Mouse (Mus musculus) myocyte (in vitro differentiated cells): ENCODE measurements around the gene Hvcn1. TPM values are rescaled to one million over a fixed set of nuclear protein-coding genes. Genes with fewer than 3 reads are reported as not detected.
A peak's percentile ranks its signal among the peaks of the same experiment; 100 is the strongest.

Experiments used
- H3K27me3 ChIP-seq: one replicate; pipeline ENCODE4 v1.6.1; 2011; ENCODE audit not compliant: control insufficient read depth, insufficient read depth, insufficient read length
- H3K36me3 ChIP-seq: one replicate; pipeline ENCODE4 v1.6.1; 2011; ENCODE audit not compliant: control insufficient read depth, insufficient read depth
- H3K4me2 ChIP-seq: one replicate; pipeline ENCODE4 v1.6.1; 2011; ENCODE audit warnings: low read depth, control low read depth
- H3K4me3 ChIP-seq: one replicate; pipeline ENCODE4 v1.5.1; 2011; ENCODE audit warnings: mild to moderate bottlenecking, control low read depth, moderate library complexity
- H3K79me2 ChIP-seq: one replicate; pipeline ENCODE4 v1.6.1; 2011; ENCODE audit not compliant: control insufficient read depth, insufficient read depth
- H3ac ChIP-seq: one replicate; pipeline ENCODE4 v1.6.1; 2011; ENCODE audit not compliant: control insufficient read depth, insufficient read length
- CEBPB ChIP-seq: IDR thresholded peaks from 2 replicates; pipeline ENCODE4 v1.6.1; 2011; ENCODE audit warnings: mild to moderate bottlenecking, moderate library complexity; ENCODE audit not compliant: poor library complexity, insufficient read depth, severe bottlenecking
- E2F4 ChIP-seq: IDR thresholded peaks from one replicate; pipeline ENCODE4 v1.6.1; 2011; ENCODE audit warnings: mild to moderate bottlenecking, control low read depth, moderate library complexity; ENCODE audit not compliant: insufficient read depth
- MAX ChIP-seq: IDR thresholded peaks from one replicate; pipeline ENCODE4 v1.6.1; 2011; ENCODE audit warnings: low read depth, mild to moderate bottlenecking, control low read depth
- MYOD1 ChIP-seq, 3 experiments: IDR thresholded peaks; one replicate each; pipeline ENCODE4 v1.6.1; 2011; ENCODE audit warnings: control low read depth in 2 of 3, low read depth in 2 of 3, mild to moderate bottlenecking in 2 of 3, moderate library complexity in 1 of 3; ENCODE audit not compliant: insufficient read length in 2 of 3, control insufficient read depth in 1 of 3
- MYOG ChIP-seq, 3 experiments: IDR thresholded peaks; one replicate each; pipeline ENCODE4 v1.6.1; 2011; ENCODE audit warnings: control low read depth in 2 of 3, low read depth in 2 of 3, mild to moderate bottlenecking in 2 of 3; ENCODE audit not compliant: insufficient read length in 2 of 3, control insufficient read depth in 1 of 3, insufficient read depth in 1 of 3
- POLR2A ChIP-seq: IDR thresholded peaks from one replicate; pipeline ENCODE4 v1.6.1; 2011; ENCODE audit warnings: low read depth, mild to moderate bottlenecking, control low read depth, moderate library complexity; ENCODE audit not compliant: insufficient read length
- POLR2AphosphoS2 ChIP-seq: IDR thresholded peaks from one replicate; pipeline ENCODE4 v1.6.1; 2011; ENCODE audit warnings: low read depth, control low read depth; ENCODE audit not compliant: insufficient read length
- REST ChIP-seq: IDR thresholded peaks from one replicate; pipeline ENCODE4 v1.6.1; 2011; ENCODE audit warnings: mild to moderate bottlenecking, control low read depth, moderate library complexity; ENCODE audit not compliant: insufficient read depth, insufficient read length
- SRF ChIP-seq: IDR thresholded peaks from one replicate; pipeline ENCODE4 v1.6.1; 2011; ENCODE audit warnings: low read depth; ENCODE audit not compliant: control insufficient read depth, insufficient read length
- TCF12 ChIP-seq: IDR thresholded peaks from one replicate; pipeline ENCODE4 v1.6.1; 2011; ENCODE audit warnings: mild to moderate bottlenecking, control low read depth; ENCODE audit not compliant: poor library complexity, insufficient read depth, severe bottlenecking
- TCF3 ChIP-seq: IDR thresholded peaks from one replicate; pipeline ENCODE4 v1.6.1; 2011; ENCODE audit warnings: low read depth, control low read depth; ENCODE audit not compliant: insufficient read length
- USF1 ChIP-seq: IDR thresholded peaks from one replicate; pipeline ENCODE4 v1.6.1; 2011; ENCODE audit warnings: low read depth, mild to moderate bottlenecking, control low read depth, moderate library complexity
- polyA plus RNA-seq: library from polyadenylated mRNA; unstranded; fragments of >200 nt; fragmentation: generic; extraction: Trizol; gene quantifications from one replicate; pipeline ENCODE4 v1.2.1, GENCODE M21; 2012; ENCODE audit warnings: missing spikeins

The Hvcn1 gene
- polyA plus RNA-seq, 1 experiment, result 0.08 TPM

- peak overlapping the region; percentile 91 for H3K4me2 ChIP-seq
- H3K36me3 ChIP-seq, result no peaks in the 10 kb centered on the region
- peaks cover 60% of the 10 kb centered on the region for H3K79me2 ChIP-seq
- peak overlapping the region; percentile 54 for H3K4me3 ChIP-seq
- H3K27me3 ChIP-seq, result no peaks in the 10 kb centered on the region
- peak overlapping the region; percentile 96 for H3ac ChIP-seq
- TF ChIP-seq REST (no peak), E2F4 (no peak), TCF12 (no peak), MYOG (IDR thresholded peaks at IDR 0.05; ENCODE audit: control insufficient read depth in 1 of 3, insufficient read depth in 1 of 3, insufficient read length in 2 of 3, low read depth in 2 of 3) (no peak), POLR2AphosphoS2 (no peak), CEBPB (no peak), MAX (no peak), POLR2A (no peak), USF1 (no peak), SRF (no peak), MYOD1 (IDR thresholded peaks at IDR 0.05; ENCODE audit: control insufficient read depth in 1 of 3, insufficient read length in 2 of 3, low read depth in 2 of 3) (no peak), TCF3 (no peak)
Observed at GRCm38 (mm10) chr5:122285767-122286150, 79.2 kb downstream of the Hvcn1 start.

- Histone ChIP-seq H3K27me3 (no peaks in the 10 kb centered on the region), H3ac (no peak overlapping the region), H3K4me3 (peak overlapping the region; percentile 54), H3K4me2 (peak overlapping the region; percentile 91), H3K36me3 (no peaks in the 10 kb centered on the region), H3K79me2 (peaks cover 63% of the 10 kb centered on the region)
- no peak for TF ChIP-seq REST
- TF ChIP-seq MYOG (IDR thresholded peaks at IDR 0.05; ENCODE audit: control insufficient read depth in 1 of 3, insufficient read depth in 1 of 3, insufficient read length in 2 of 3, low read depth in 2 of 3), result no peak
Observed at GRCm38 (mm10) chr5:122286191-122286590, 79.6 kb downstream of the Hvcn1 start.

GRCm38 (mm10) chr5:122287026-122287425 is 80.4 kb downstream of the Hvcn1 start:
- Histone ChIP-seq H3K79me2 (peaks cover 70% of the 10 kb centered on the region), H3K27me3 (no peaks in the 10 kb centered on the region), H3K4me3 (no peak overlapping the region), H3K4me2 (no peak overlapping the region), H3K36me3 (no peaks in the 10 kb centered on the region), H3ac (no peak overlapping the region)
- no peak for TF ChIP-seq CEBPB

- H3K4me3 ChIP-seq, result no peak overlapping the region
- TF ChIP-seq MYOG (IDR thresholded peaks at IDR 0.05; ENCODE audit: control insufficient read depth in 1 of 3, insufficient read depth in 1 of 3, insufficient read length in 2 of 3, low read depth in 2 of 3) (no peak), POLR2AphosphoS2 (no peak), MAX (no peak), MYOD1 (IDR thresholded peaks at IDR 0.05; ENCODE audit: control insufficient read depth in 1 of 3, insufficient read length in 2 of 3, low read depth in 2 of 3) (no peak), SRF (no peak), REST (no peak), CEBPB (no peak), E2F4 (no peak), POLR2A (no peak), USF1 (no peak), TCF3 (no peak), TCF12 (no peak)
- H3K4me2 ChIP-seq, result no peak overlapping the region
- no peak overlapping the region for H3ac ChIP-seq
- H3K27me3 ChIP-seq, result no peaks in the 10 kb centered on the region
- H3K79me2 ChIP-seq, result peaks cover 75% of the 10 kb centered on the region
- no peaks in the 10 kb centered on the region for H3K36me3 ChIP-seq
Observed at GRCm38 (mm10) chr5:122288147-122288811, 81.7 kb downstream of the Hvcn1 start.

GRCm38 (mm10) chr5:122291149-122291548 is 84.5 kb downstream of the Hvcn1 start:
- no peak overlapping the region for H3ac ChIP-seq
- no peak overlapping the region for H3K4me2 ChIP-seq
- no peaks in the 10 kb centered on the region for H3K36me3 ChIP-seq
- H3K4me3 ChIP-seq, result no peak overlapping the region
- no peak for TF ChIP-seq E2F4
- TF ChIP-seq CEBPB, result no peak
- no peak for TF ChIP-seq MYOG (IDR thresholded peaks at IDR 0.05; ENCODE audit: control insufficient read depth in 1 of 3, insufficient read depth in 1 of 3, insufficient read length in 2 of 3, low read depth in 2 of 3)
- no peak for TF ChIP-seq USF1
- no peak for TF ChIP-seq REST
- TF ChIP-seq TCF12, result no peak
- TF ChIP-seq MAX, result no peak
- no peaks in the 10 kb centered on the region for H3K27me3 ChIP-seq
- peaks cover 87% of the 10 kb centered on the region for H3K79me2 ChIP-seq

Other genes with a start within 250 kb of the Hvcn1 start
- 0.62 TPM for gene Cux2, start 156.7 kb upstream of the Hvcn1 start, polyA plus RNA-seq
- gene Myl2, start 105.9 kb upstream of the Hvcn1 start, polyA plus RNA-seq, result 3.3 TPM
- gene Ccdc63, start 66.0 kb upstream of the Hvcn1 start, polyA plus RNA-seq, result not detected
- 136 TPM for gene Ppp1cc, start 48.5 kb upstream of the Hvcn1 start, polyA plus RNA-seq
- 4.7 TPM for gene Tctn1, start 57.7 kb downstream of the Hvcn1 start, polyA plus RNA-seq
- gene Pptc7, start 77.6 kb downstream of the Hvcn1 start, polyA plus RNA-seq, result 6.2 TPM
- 1.9 TPM for gene Rad9b, start 147.4 kb downstream of the Hvcn1 start, polyA plus RNA-seq
- gene Vps29, start 147.6 kb downstream of the Hvcn1 start, polyA plus RNA-seq, result 139 TPM
- gene Gpn3, start 165.1 kb downstream of the Hvcn1 start, polyA plus RNA-seq, result 18.9 TPM
- gene Fam216a, start 165.6 kb downstream of the Hvcn1 start, polyA plus RNA-seq, result 27.7 TPM
- 217 TPM for gene Arpc3, start 185.1 kb downstream of the Hvcn1 start, polyA plus RNA-seq
- 62.7 TPM for gene Anapc7, start 214.9 kb downstream of the Hvcn1 start, polyA plus RNA-seq